Mouse (Mus musculus) neural tube, embryonic 14.5 days (tissue): ENCODE data around the gene Shisa7. TPM values are rescaled to one million over a fixed set of nuclear protein-coding genes. Genes with fewer than 3 reads are reported as not detected.
"Not testable (repeated sequence)": the region's sequence is repeated elsewhere in the genome, so short reads cannot be mapped to it uniquely, and the experiment has no call there.

ENCODE experiments used
- ATAC-seq: fragments of 200-750 bp; cut with Nextera tagmentation; 2 replicates; pipeline ENCODE4 v1.8.0; 2017; ENCODE audit warnings: low read depth, mild to moderate bottlenecking, moderate TSS enrichment, moderate library complexity
- H3K27ac ChIP-seq: fragments of 300-500 bp; sonication (generic); 2 replicates; pipeline ENCODE4 v1.5.1; 2014; ENCODE audit warnings: low read depth, mild to moderate bottlenecking, control low read depth, low read length, moderate library complexity, mixed read lengths
- H3K27me3 ChIP-seq: fragments of 300-500 bp; sonication (generic); 2 replicates; pipeline ENCODE4 v1.6.1; 2014; ENCODE audit warnings: low read length; ENCODE audit not compliant: control insufficient read depth, insufficient read depth
- H3K36me3 ChIP-seq: fragments of 300-500 bp; sonication (generic); 2 replicates; pipeline ENCODE4 v1.6.1; 2014; ENCODE audit warnings: low read length, mixed read lengths; ENCODE audit not compliant: control insufficient read depth, insufficient read depth
- H3K4me1 ChIP-seq: fragments of 300-500 bp; sonication (generic); 2 replicates; pipeline ENCODE4 v1.6.1; 2014; ENCODE audit warnings: low read length; ENCODE audit not compliant: control insufficient read depth, insufficient read depth
- H3K4me2 ChIP-seq: fragments of 300-500 bp; sonication (generic); 2 replicates; pipeline ENCODE4 v1.6.1; 2014; ENCODE audit warnings: mild to moderate bottlenecking, low read depth, low read length, control low read depth
- H3K4me3 ChIP-seq: fragments of 300-500 bp; sonication (generic); 2 replicates; pipeline ENCODE4 v1.5.1; 2014; ENCODE audit warnings: low read depth, low read length, control low read depth, mixed read lengths
- H3K9ac ChIP-seq: fragments of 300-500 bp; sonication (generic); replicated peaks from 2 replicates; pipeline ENCODE4 v1.6.1; 2014; ENCODE audit warnings: low read depth, mild to moderate bottlenecking, control low read depth, low read length, mixed read lengths
- H3K9me3 ChIP-seq: fragments of 300-500 bp; sonication (generic); 2 replicates; pipeline ENCODE4 v1.6.1; 2016; ENCODE audit warnings: low read length; ENCODE audit not compliant: control insufficient read depth
- WGBS: fragments of 180-500 bp; shearing (Covaris S2); extraction: QIAGEN DNeasy Blood & Tissue Kit; methylation state at CpG from one replicate; pipeline ENCODE4 v1.1.7; 2014; 5-methylcytosine and 5-hydroxymethylcytosine counted together
- polyA plus RNA-seq: library from polyadenylated mRNA; unstranded; fragments of >200 nt; fragmentation: Nextera tagmentation; extraction: Ambion mirVana; gene quantifications from 2 replicates; pipeline ENCODE4 v1.2.1, GENCODE M21; 2014

Shisa7 gene
- polyA plus RNA-seq, 1 experiment from 2014 or later: 18.7 TPM

GRCm38 (mm10) chr7:4865579-4866493 lies 21.3 kb upstream of the Shisa7 start:
- Histone ChIP-seq H3K9me3 (no peaks in the 10 kb centered on the region), H3K4me3 (peak overlapping the region; percentile 59), H3K9ac (peak overlapping the region; percentile 69), H3K36me3 (no peaks in the 10 kb centered on the region), H3K4me1 (no peaks in the 10 kb centered on the region), H3K4me2 (peak overlapping the region; percentile 73), H3K27ac (peak overlapping the region; percentile 80), H3K27me3 (no peaks in the 10 kb centered on the region)
- peak; percentile 100 for ATAC-seq
- WGBS: 3% methylated on average over 40 of the region's 40 CpGs

DNA sequence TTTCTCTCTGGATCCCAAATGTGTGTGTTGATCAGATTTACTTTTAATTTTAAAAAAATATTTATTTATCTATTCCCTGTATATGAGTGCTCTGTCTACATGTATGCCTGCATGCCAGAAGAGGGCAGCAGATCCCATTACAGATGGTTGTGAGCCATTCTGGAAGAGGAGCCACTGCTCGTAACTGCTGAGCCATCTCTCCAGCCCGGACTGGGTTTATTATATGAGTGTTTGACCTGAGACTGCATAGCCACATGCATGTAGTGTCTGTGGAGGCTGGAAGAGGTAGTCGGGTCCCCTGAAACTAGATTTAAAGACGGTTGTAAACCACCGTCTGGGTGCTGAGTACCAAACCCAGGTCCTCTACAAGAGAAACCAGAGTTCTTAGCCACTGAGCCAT lies 20.6 kb upstream of the Shisa7 start:
- H3K36me3 ChIP-seq: no peaks in the 10 kb centered on the region
- no peaks in the 10 kb centered on the region for H3K9me3 ChIP-seq
- no peak overlapping the region for H3K4me2 ChIP-seq
- WGBS: 56% methylated on average over 5 of the region's 5 CpGs
- H3K27me3 ChIP-seq: no peaks in the 10 kb centered on the region
- H3K27ac ChIP-seq: 0 out of 2 replicates have a peak overlapping the region, but pooled peaks have one; percentile 69
- H3K9ac ChIP-seq: no peak overlapping the region
- ATAC-seq: no peak
- no peaks in the 10 kb centered on the region for H3K4me1 ChIP-seq
- H3K4me3 ChIP-seq: peak overlapping the region; percentile 59; the same call in 1 of the 2 replicates

GRCm38 (mm10) chr7:4864130-4864845 lies 19.8 kb upstream of the Shisa7 start:
- WGBS: 87% methylated on average over 5 of the region's 5 CpGs

DNA sequence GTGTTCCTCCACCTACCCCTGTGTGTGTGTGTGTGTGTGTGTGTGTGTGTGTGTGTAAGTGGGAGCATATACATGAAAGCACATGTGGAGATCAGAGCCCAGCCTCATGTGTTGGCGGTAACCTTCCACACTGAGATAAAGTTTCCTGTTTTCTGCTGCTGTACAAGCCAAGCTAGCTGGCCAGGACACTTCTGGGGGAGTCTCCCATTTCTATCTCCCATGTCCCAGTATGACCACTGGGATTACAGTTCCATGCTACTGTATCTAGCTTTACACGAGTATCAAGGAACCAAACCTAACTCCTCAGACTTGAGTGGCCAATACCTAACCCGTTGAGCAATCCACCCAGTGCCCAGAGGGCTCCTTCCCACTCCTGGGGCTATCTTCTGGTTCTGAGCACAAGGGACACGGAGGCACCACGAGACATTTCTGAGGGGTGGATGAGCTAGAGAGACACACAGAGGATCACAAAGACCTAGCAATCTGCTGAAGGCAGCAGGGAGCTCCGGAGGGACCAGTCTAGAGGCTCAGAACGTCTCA lies 19.1 kb upstream of the Shisa7 start:
- Histone ChIP-seq H3K27ac (no peak overlapping the region), H3K4me1 (no peaks in the 10 kb centered on the region), H3K4me2 (no peak overlapping the region), H3K27me3 (no peaks in the 10 kb centered on the region), H3K9ac (no peak overlapping the region), H3K9me3 (no peaks in the 10 kb centered on the region), H3K4me3 (no peak overlapping the region), H3K36me3 (no peaks in the 10 kb centered on the region)
- no peak for ATAC-seq
- 81% methylated on average over 7 of the region's 7 CpGs for WGBS

More at GRCm38 (mm10) chr7:4864130-4864845, 19.8 kb upstream of the Shisa7 start:
- Histone ChIP-seq H3K4me1 (no peaks in the 10 kb centered on the region), H3K4me2 (no peak overlapping the region), H3K27me3 (no peaks in the 10 kb centered on the region), H3K9me3 (no peaks in the 10 kb centered on the region), H3K27ac (no peak overlapping the region), H3K4me3 (no peak overlapping the region), H3K36me3 (no peaks in the 10 kb centered on the region), H3K9ac (no peak overlapping the region)
- no peak for ATAC-seq

DNA sequence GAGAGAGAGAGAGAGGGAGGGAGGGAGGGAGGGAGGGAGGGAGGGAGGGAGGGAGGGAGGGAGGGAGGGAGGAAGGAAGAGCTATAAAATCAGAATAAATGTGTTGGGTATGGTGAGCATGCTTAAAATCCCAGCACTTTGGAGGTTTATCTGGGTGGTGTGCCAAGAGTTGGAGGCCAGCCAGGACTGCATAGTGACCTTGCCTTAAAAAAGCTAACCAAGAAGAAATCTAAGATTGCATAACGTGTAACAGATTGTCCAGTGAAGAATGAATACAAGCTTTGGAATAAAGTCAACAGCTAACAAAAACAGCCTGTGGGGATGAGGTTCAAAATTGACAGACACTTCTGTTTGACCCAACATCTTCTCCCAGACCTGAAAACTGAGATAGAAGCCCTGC lies 18.5 kb upstream of the Shisa7 start:
- H3K27me3 ChIP-seq: no peaks in the 10 kb centered on the region
- H3K4me2 ChIP-seq: no peak overlapping the region
- H3K4me3 ChIP-seq: no peak overlapping the region
- H3K4me1 ChIP-seq: no peaks in the 10 kb centered on the region
- H3K9me3 ChIP-seq: no peaks in the 10 kb centered on the region
- WGBS: 56% methylated on average over 1 of the region's 1 CpGs
- no peak overlapping the region for H3K27ac ChIP-seq
- H3K36me3 ChIP-seq: no peaks in the 10 kb centered on the region
- no peak for ATAC-seq
- no peak overlapping the region for H3K9ac ChIP-seq

DNA sequence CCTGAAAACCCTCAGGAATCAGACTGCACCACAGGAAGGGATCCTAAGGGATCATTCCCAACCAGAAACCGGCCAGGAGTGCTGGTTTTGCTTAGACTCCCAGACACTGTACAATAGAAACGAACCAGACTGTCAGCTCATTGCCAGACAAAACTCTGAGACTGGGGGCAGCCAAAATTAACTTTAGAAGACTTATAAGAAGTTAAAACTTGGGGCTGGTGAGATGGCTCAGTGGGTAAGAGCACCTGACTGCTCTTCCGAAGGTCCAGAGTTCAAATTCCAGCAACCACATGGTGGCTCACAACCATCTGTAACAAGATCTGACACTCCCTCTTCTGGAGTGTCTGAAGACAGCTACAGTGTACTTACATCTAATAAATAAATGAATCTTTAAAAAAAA lies 16.4 kb upstream of the Shisa7 start:
- H3K9me3 ChIP-seq, H3K36me3 ChIP-seq, ATAC-seq, H3K4me3 ChIP-seq, H3K27ac ChIP-seq, H3K4me1 ChIP-seq, H3K27me3 ChIP-seq, H3K9ac ChIP-seq, H3K4me2 ChIP-seq: not testable (repeated sequence)
- WGBS: 80% methylated on average over 3 of the region's 3 CpGs

DNA sequence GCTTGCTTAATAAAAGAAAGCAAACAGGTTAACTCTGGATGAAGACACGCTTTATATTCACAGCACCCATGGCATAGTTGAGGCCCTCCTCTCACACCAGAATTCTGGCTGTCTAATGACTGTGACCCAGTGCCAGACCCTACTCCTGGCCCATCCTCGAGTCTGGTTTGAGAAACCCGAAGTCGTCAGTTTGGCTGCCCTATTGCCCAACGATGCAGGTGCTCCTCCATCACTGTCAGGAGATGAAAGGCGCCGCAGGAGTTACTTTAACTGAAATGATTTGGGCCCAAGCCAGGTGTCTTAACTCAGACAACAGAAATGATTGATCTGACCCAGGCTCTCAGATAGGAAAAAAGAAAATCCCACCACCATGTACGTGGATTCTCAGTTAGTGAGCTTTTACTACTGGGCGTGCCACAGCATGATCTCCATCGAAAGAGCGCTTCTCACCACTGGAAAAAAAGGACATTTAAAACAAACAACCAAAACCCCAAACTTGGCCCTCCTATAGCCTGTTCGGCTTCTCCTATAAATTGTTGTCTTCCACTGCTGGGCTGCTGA lies 15.0 kb upstream of the Shisa7 start:
- 66% methylated on average over 12 of the region's 12 CpGs for WGBS
- no peak for ATAC-seq

DNA sequence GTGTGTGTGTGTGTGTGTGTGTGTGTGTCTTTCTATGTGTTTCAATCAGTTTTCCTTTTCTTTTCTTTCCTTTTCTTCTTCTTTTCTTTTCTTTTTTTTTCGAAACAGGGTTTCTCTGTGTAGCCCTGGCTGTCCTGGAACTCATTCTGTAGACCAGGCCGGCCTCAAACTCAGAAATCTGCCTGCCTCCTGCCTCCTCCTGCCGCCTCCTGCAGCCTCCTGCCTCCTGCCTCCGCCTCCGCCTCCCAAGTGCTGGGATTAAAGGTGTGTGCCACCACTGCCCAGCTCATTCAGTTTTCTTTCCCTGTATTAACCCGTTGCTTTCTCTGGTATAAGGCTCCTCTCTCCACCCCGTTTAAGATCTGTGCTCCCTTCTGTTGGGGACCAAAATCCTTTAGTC lies 12.8 kb upstream of the Shisa7 start:
- ATAC-seq: no peak
- WGBS: 71% methylated on average over 7 of the region's 7 CpGs
- no peak overlapping the region for H3K9ac ChIP-seq
- no peaks in the 10 kb centered on the region for H3K36me3 ChIP-seq
- no peak overlapping the region for H3K4me2 ChIP-seq
- H3K4me1 ChIP-seq: no peaks in the 10 kb centered on the region
- no peak overlapping the region for H3K27ac ChIP-seq
- no peak overlapping the region for H3K4me3 ChIP-seq
- no peaks in the 10 kb centered on the region for H3K9me3 ChIP-seq
- no peaks in the 10 kb centered on the region for H3K27me3 ChIP-seq

More for the DNA sequence above, 15.0 kb upstream of the Shisa7 start:
- no peaks in the 10 kb centered on the region for H3K36me3 ChIP-seq
- no peak overlapping the region for H3K4me2 ChIP-seq
- no peak overlapping the region for H3K4me3 ChIP-seq
- no peaks in the 10 kb centered on the region for H3K4me1 ChIP-seq
- no peaks in the 10 kb centered on the region for H3K9me3 ChIP-seq
- no peaks in the 10 kb centered on the region for H3K27me3 ChIP-seq
- no peak overlapping the region for H3K9ac ChIP-seq
- H3K27ac ChIP-seq: no peak overlapping the region
